Mouse (Mus musculus): Measurements from ENCODE around the gene Lamc2.
A peak's percentile ranks its signal among the peaks of the same experiment; 100 is the strongest.

Lamc2 gene

GRCm38 (mm10) chr1:153133865-153134781 is 52.1 kb downstream of the Lamc2 start:
- no peak for ATAC-seq (ENCODE audit: insufficient number of reproducible peaks, low FRiP score, low TSS enrichment)

- ATAC-seq (ENCODE audit: insufficient number of reproducible peaks, low FRiP score, low TSS enrichment): no peak
Observed at GRCm38 (mm10) chr1:153129992-153130713, 56.1 kb downstream of the Lamc2 start.

DNA sequence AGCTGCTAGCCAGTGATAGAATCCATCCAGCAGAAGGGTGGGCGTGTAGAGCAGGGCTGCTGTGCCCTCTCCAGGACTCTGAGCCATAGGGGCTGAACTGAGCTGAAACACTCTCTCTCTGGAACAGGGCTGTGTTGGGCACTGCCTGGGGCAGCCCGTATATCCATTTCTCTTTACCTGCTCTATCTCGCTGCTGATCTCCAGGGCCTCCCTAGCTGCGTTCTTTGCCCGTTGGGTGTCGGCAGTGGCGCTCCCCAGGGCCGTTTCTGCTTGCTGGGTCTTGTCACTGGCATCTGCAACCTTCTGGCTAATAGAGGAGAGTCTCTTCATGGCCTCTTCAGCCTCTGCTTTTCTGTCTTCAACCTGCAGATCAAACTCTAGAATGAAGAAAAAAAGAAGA is 57.5 kb downstream of the Lamc2 start:
- no peak for ATAC-seq (ENCODE audit: insufficient number of reproducible peaks, low FRiP score, low TSS enrichment)

DNA sequence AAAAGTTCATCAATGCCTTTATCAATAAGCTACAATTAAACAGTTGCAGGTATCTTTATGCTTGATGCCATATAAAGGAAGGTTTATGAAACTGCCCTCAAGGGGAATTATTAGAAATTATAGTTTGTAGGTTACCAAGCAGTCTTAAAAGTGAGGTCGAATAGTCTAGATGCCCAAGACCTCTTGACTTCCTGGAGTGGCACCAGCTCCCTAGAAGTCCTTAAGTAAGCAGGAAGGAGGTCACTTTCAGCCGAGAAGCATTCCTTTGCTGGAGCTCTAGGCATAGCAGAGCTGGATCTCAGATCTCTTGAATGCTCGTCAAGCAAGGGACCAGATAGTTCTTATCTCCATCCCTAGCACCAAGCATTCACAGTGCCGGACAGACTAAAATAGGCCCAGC is 58.6 kb downstream of the Lamc2 start:
- no peak for ATAC-seq (ENCODE audit: insufficient number of reproducible peaks, low FRiP score, low TSS enrichment)

DNA sequence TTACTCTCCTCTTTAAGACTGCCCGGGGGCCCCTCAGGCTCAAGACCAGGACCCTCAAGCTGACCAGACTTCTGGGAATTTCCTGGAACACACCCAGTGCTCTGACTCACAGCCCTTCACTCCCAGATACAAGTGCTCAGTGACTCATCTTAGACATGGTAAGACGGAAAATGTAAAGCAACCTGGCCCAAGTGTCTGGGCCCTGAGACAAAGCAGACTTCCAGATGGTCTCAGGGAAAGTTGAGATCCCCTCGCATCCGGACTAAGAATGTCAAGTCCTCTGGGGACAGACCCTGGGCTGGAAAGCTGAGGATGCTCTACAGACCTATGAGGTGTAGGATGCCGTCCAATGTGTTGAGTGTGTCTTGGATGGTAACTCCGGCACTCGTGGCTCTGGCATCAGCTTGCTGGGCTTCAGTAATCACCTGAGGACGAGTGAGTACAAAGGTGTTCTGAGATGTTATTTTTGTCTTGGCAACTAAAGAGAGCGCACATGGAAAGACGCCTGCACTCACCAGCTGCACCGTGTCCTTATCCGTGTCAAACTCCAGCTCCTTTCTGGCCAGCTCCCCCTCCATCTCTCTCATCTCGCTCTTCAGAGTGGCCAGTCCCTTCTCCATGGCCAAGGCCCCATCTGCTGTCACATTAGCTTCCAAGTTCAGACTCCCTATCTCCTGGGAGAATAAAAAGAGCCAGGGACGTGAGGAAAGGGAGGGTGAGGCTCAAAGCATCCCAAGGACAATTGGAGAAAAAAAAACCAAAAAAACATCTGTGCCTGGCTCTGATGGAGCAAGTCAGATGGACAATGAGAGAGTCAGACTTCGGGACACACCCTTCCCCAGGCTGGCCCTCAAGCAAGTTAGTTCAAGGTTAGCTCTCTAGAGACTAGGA is 59.5 kb downstream of the Lamc2 start:
- ATAC-seq (ENCODE audit: insufficient number of reproducible peaks, low FRiP score, low TSS enrichment): peak; percentile 86

GRCm38 (mm10) chr1:153125287-153126275 is 60.7 kb downstream of the Lamc2 start:
- no peak for ATAC-seq (ENCODE audit: insufficient number of reproducible peaks, low FRiP score, low TSS enrichment)

GRCm38 (mm10) chr1:153124502-153124901 is 61.7 kb downstream of the Lamc2 start:
- ATAC-seq (ENCODE audit: insufficient number of reproducible peaks, low FRiP score, low TSS enrichment): no peak

GRCm38 (mm10) chr1:153122764-153123163 is 63.5 kb downstream of the Lamc2 start:
- no peak for ATAC-seq (ENCODE audit: insufficient number of reproducible peaks, low FRiP score, low TSS enrichment)

DNA sequence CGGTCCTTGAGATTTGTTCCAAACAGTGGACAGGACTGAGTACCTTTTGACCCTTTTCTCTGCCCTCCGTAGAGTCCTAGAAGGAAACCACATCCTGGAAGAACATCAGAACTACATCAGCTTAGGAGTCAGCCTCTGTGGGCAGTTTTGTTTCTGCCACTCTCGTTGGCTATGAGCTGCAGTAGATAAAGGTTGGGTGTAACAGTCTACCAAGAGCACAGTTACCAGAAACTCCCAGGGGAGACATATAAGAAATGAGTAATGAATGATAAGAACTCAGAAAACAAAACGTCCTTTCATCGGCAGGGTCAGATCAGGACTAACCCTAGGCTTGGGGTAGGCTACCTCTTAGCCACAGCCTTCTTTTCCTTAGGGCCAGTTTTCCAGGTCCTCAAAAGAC is 64.9 kb downstream of the Lamc2 start:
- no peak for ATAC-seq (ENCODE audit: insufficient number of reproducible peaks, low FRiP score, low TSS enrichment)

DNA sequence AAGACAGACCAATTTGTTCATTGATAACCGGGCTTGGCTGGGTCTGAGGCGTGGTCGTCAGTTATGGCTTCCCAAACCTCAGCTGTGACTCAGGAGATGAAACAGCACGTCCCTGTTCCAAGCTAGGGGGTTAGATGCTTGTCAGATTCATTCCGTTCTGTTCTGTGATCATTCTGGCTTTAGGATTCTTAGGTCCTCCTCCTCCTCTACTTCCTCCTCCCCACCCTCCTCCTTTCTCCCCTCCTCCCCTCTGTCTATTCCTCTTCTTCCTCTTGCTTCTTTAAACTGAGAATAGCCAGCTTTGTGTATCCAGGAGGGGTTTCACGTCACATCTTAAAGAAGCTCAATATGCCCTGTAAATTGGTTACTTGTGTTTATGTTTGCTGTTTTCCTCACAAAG is 65.7 kb downstream of the Lamc2 start:
- ATAC-seq (ENCODE audit: insufficient number of reproducible peaks, low FRiP score, low TSS enrichment): no peak

DNA sequence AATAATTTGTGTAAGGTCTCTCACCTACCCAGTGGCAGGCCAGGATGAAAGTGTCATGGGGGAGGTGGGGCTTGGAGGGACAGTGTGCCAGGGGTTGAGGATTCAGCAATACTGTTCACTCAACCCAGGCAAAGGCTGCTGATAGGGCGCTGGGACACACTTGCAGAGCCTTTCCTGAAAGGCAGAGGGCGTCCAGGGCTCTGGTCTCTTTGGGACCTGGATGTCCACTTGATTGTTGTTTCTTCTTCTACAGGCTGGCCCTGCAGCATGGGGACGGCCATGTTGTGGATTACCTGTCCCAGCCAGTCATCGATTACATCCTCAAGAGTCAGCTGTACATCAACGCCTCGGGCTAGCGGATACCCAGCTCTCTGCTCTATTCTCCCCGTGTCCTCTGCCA is 70.9 kb downstream of the Lamc2 start:
- ATAC-seq (ENCODE audit: insufficient number of reproducible peaks, low FRiP score, low TSS enrichment): no peak

- no peak for ATAC-seq (ENCODE audit: insufficient number of reproducible peaks, low FRiP score, low TSS enrichment)
Observed at GRCm38 (mm10) chr1:153111596-153111995, 74.7 kb downstream of the Lamc2 start.

GRCm38 (mm10) chr1:153109836-153110235 is 76.4 kb downstream of the Lamc2 start:
- no peak for ATAC-seq (ENCODE audit: insufficient number of reproducible peaks, low FRiP score, low TSS enrichment)

GRCm38 (mm10) chr1:153109346-153109745 is 76.9 kb downstream of the Lamc2 start:
- ATAC-seq (ENCODE audit: insufficient number of reproducible peaks, low FRiP score, low TSS enrichment): no peak

DNA sequence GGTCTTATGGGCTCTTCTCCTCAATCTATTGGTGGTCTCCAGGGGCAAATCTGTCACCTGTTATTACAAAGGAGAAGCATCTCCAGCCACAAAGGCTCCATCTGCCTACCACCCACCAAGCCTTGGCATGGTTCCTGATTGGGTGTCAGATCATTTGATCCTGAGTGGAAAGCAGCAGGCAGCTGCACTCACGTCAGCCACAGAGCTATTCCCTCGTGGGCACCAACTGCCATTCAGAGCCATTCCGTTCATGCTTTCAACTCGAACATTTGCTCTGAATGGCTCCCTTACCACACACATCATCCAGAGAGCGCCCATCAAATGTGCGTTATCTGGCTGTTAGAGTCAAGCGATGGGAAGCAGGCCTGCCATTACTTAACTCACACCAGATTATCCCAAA is 78.4 kb downstream of the Lamc2 start:
- ATAC-seq (ENCODE audit: insufficient number of reproducible peaks, low FRiP score, low TSS enrichment): peak; percentile 37; the same call in 1 of the 2 replicates

- ATAC-seq (ENCODE audit: insufficient number of reproducible peaks, low FRiP score, low TSS enrichment): no peak
Observed at GRCm38 (mm10) chr1:153104804-153105203, 81.4 kb downstream of the Lamc2 start.

DNA sequence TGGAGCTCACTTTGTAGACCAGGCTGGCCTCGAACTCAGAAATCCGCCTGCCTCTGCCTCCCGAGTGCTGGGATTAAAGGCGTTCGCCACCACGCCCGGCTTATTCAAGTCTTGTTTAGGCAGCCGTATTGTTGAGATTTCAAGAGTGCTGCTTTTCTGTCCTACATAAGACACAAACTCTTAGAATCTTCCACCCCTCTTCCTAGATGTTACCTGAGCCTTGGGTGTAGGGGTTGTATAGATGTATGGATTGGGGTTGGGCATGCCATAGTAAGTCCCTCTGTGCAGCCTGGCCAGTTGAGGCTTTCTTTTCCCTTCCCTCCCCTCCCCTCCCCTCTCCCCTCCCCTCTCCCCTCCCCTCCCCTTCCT is 83.1 kb downstream of the Lamc2 start:
- ATAC-seq (ENCODE audit: insufficient number of reproducible peaks, low FRiP score, low TSS enrichment): no peak

DNA sequence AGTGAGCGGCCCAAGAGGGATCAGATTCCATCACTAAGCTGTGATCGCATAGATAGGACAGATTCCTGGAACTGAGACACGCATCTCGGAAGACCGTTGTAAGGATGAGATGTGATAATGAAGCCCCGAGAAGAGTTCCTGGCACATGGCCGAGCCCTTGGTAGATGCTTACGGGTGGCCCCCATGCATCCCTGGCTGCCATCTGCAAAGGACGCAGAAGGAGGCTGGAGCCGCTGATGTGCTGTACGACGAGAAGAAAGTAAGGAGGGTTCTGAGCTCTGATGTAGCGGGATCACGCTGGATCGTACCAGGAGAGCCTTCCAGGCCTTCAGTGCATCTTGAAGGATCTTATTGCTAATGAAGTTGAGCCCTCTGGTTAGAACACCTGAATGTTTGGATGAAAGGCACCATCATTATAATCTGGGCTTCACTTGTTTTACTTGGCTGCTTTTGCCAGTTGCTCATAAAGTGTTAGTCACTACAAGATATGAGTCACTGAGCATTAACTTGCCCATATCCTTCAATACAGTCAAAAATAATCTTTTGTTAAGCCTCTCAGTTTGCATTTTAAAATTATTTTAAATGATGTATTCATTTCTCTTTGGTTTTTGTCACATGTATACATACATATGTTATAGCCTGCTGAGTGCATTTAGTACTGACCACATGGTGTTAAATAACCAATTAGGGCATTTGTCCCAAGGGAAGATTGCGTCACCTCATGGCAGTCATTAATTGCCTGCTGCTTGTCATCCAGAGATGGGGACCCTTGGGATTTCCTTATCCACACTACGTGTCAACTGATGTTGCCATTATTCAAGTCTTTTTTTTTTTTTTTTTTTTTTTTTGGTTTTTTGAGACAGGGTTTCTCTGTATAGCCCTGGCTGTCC is 83.7 kb downstream of the Lamc2 start:
- no peak for ATAC-seq (ENCODE audit: insufficient number of reproducible peaks, low FRiP score, low TSS enrichment)
